Mouse (Mus musculus): ENCODE results near the gene Rnf141. TPM values are rescaled to one million over a fixed set of nuclear protein-coding genes. Genes with fewer than 3 reads are reported as not detected.

Gene Rnf141
- polyA plus RNA-seq, 1 experiment, result 76.4 TPM

DNA sequence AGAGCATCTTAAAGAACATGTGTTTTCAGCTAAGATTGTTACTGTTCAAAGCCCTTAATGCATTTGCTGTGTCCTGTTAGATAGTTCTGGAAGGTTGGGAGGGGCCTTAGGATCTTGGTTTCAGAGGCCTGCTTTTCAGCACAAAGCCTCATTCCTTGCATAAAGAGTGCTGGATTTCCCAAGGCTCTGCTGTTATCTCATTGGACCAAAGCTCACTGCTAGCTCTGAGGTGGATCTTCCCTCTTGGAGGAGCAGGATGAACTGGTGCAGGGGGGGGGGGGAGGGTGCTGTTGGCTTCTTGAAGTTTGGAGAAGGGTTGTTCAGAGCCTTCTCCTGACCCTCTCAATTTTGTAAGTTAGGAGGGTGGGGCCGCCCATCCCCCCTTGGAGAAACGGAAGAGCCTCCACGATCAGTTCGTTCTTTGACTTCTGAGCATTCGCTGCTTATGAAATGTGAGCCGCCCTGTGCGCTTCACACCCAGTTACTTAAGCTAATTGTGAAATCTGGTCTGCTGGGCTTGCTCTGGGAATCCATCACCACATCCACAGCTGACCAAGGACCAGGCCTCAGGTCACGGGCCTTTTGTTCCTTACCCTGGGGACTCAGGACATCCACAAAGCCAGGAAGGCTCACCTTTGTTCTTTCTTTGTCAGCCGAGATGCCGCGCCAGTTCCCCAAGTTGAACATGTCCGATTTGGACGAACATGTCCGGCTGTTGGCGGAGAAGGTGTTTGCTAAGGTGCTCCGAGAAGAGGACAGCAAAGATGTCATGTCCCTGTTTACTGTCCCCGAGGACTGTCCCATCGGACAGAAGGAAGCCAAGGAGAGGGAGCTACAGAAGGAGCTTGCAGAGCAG is 66.9 kb downstream of the Rnf141 start:
- no peaks in the 10 kb centered on the region for H3K27me3 ChIP-seq (ENCODE audit: control insufficient read depth, insufficient read depth, low read length)
- H3K27ac ChIP-seq (ENCODE audit: control insufficient read depth, insufficient read depth, low read depth, low read length), result no peak overlapping the region
- H3K4me3 ChIP-seq (ENCODE audit: control insufficient read depth, low read depth, low read length), result no peak overlapping the region
- TF ChIP-seq POLR2A (IDR thresholded peaks at IDR 0.05; ENCODE audit: control insufficient read depth, low read depth, low read length) (no peak), CTCF (IDR thresholded peaks at IDR 0.05; ENCODE audit: control insufficient read depth, insufficient read depth, insufficient replicate concordance, low read depth, low read length) (no peak)
- H3K4me1 ChIP-seq (ENCODE audit: control insufficient read depth, insufficient read depth, low read length), result no peaks in the 10 kb centered on the region
- no peaks in the 10 kb centered on the region for H3K36me3 ChIP-seq (ENCODE audit: control insufficient read depth, insufficient read depth, low read length)

DNA sequence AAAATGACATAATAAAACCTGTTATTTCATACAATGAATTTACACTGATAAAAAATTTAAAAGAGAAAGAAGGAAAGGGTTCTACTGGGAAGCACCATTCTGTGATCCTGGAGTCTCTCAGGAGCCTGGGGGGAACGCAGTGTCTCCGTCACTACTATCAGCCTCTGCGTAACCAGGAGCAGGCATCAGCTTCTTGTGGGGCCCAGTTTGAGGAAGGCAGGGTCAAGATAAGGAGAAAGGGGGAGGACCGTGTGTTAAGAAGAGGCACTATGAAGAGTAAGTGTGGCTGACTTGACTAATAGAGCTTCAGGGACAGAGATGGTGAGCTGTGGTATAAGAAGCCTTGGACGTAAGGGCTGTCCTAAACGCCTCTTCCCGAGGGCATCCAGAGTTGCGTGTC is 69.6 kb downstream of the Rnf141 start:
- no peaks in the 10 kb centered on the region for H3K4me1 ChIP-seq (ENCODE audit: control insufficient read depth, insufficient read depth, low read length)
- no peaks in the 10 kb centered on the region for H3K36me3 ChIP-seq (ENCODE audit: control insufficient read depth, insufficient read depth, low read length)
- no peak overlapping the region for H3K27ac ChIP-seq (ENCODE audit: control insufficient read depth, insufficient read depth, low read depth, low read length)
- no peaks in the 10 kb centered on the region for H3K27me3 ChIP-seq (ENCODE audit: control insufficient read depth, insufficient read depth, low read length)
- no peak overlapping the region for H3K4me3 ChIP-seq (ENCODE audit: control insufficient read depth, low read depth, low read length)
- TF ChIP-seq CTCF (IDR thresholded peaks at IDR 0.05; ENCODE audit: control insufficient read depth, insufficient read depth, insufficient replicate concordance, low read depth, low read length), result no peak
- TF ChIP-seq POLR2A (IDR thresholded peaks at IDR 0.05; ENCODE audit: control insufficient read depth, low read depth, low read length), result no peak

DNA sequence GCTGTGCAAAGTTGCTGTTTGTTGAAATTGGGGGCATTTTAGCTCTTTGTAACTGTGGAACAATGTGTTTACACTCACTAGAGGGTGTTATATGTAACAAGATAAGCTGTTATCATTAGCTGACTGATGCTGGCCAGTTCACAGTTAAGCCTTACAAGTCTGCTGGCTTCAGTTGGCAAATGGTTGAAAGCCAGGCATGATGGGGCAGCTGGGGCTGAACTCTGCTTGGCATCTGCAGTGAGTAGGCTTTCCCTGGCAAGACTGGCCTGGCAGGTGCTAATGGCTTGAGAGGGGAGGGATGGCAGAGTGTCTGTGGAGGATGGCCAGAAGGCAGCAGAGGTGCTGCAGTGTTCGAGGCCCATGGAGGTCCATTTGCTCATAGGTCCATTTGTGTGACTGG is 70.2 kb downstream of the Rnf141 start:
- Histone ChIP-seq H3K27ac (ENCODE audit: control insufficient read depth, insufficient read depth, low read depth, low read length) (no peak overlapping the region), H3K4me1 (ENCODE audit: control insufficient read depth, insufficient read depth, low read length) (peaks cover under 1% of the 10 kb centered on the region; the same call in 1 of the 2 replicates), H3K4me3 (ENCODE audit: control insufficient read depth, low read depth, low read length) (no peak overlapping the region)

DNA sequence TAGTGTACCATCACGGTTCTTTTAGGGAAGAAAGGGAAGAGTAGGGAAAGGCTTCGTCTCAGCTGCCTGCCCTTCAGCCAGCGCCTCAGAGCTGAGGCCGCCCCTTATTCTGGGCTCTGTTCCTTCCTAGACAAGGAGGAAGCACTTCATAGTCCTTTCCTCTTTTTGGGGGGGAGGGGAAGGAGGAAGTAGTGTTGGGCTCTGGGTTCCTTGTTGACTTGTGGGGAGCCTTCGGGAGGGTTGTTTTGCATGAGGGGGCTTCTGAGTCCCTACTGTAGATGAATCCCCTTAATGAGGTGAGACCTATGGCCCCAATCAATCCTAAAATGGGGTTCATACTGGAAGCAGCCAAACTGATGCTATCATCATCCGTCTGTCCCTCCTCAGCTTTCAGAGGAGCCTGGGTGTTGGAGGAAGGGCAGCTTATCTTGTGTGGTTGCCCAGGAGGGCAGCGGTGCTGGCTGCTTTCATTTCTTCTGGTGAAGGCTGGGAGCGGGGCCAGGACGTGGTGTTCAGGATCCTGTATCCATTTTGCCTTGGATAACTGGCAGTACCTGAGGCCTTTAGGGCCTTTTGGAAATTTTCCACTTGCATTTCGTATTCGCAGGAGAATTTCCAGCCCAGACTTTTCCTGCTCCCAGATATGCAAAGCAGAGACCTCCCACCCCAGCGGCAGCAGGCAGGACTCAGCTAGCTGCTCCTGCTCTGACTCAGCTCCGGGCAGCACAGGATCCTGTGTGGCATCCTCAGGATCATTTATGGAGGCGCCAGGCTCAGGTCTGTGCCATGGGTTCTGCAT is 70.9 kb downstream of the Rnf141 start:
- peak overlapping the region; percentile 63; the same call in 1 of the 2 replicates for H3K27ac ChIP-seq (ENCODE audit: control insufficient read depth, insufficient read depth, low read depth, low read length)
- no peaks in the 10 kb centered on the region for H3K27me3 ChIP-seq (ENCODE audit: control insufficient read depth, insufficient read depth, low read length)
- H3K4me3 ChIP-seq (ENCODE audit: control insufficient read depth, low read depth, low read length), result no peak overlapping the region
- H3K36me3 ChIP-seq (ENCODE audit: control insufficient read depth, insufficient read depth, low read length), result no peaks in the 10 kb centered on the region
- H3K4me1 ChIP-seq (ENCODE audit: control insufficient read depth, insufficient read depth, low read length), result peaks cover 6% of the 10 kb centered on the region
- TF ChIP-seq POLR2A (IDR thresholded peaks at IDR 0.05; ENCODE audit: control insufficient read depth, low read depth, low read length) (no peak), CTCF (IDR thresholded peaks at IDR 0.05; ENCODE audit: control insufficient read depth, insufficient read depth, insufficient replicate concordance, low read depth, low read length) (no peak)

More for the DNA sequence above, 70.2 kb downstream of the Rnf141 start:
- Histone ChIP-seq H3K27me3 (ENCODE audit: control insufficient read depth, insufficient read depth, low read length) (no peaks in the 10 kb centered on the region), H3K36me3 (ENCODE audit: control insufficient read depth, insufficient read depth, low read length) (no peaks in the 10 kb centered on the region)
- no peak for TF ChIP-seq CTCF (IDR thresholded peaks at IDR 0.05; ENCODE audit: control insufficient read depth, insufficient read depth, insufficient replicate concordance, low read depth, low read length)

DNA sequence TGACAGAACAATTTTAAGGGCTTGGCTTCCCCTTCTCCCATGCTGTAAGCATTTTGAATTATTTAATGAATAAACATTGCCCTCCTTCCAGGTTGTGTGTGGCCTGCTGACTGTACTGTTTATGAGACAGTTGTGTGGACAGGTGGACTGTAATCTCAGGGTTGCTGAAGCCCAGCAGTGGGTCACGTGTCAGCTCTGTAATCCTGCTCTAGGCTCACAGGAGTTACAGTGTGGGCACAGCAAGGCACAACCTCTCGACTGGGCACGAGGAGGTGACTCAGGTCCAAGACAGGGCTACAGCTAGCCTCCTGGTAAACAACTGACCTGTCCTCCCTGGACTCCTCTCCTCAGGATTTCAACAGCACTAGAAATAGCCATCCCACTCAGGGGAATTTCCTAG is 71.9 kb downstream of the Rnf141 start:
- no peaks in the 10 kb centered on the region for H3K27me3 ChIP-seq (ENCODE audit: control insufficient read depth, insufficient read depth, low read length)
- no peak for TF ChIP-seq POLR2A (IDR thresholded peaks at IDR 0.05; ENCODE audit: control insufficient read depth, low read depth, low read length)
- TF ChIP-seq CTCF (IDR thresholded peaks at IDR 0.05; ENCODE audit: control insufficient read depth, insufficient read depth, insufficient replicate concordance, low read depth, low read length), result no peak

DNA sequence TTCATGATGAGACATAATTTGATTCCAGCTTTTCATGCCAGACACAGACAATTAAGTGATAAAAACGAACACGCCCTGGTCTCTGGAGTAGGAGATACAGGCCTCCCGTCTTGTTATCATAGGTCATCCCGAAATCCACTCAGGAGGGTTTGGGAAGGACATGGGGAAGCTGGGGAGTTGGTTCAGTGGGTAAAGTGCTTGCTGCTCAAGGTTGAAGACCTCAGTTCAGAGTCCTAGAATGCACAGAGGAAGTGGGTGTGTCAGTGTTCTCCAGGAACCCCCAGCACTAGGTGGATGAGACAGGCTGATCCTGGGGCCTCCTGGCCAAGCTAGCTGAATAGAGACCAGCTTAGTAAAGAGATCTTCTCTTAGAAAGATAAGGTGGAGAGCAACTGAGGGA is 73.3 kb downstream of the Rnf141 start:
- H3K4me1 ChIP-seq (ENCODE audit: control insufficient read depth, insufficient read depth, low read length), result peaks cover 10% of the 10 kb centered on the region
- H3K27ac ChIP-seq (ENCODE audit: control insufficient read depth, insufficient read depth, low read depth, low read length), result no peak overlapping the region
- H3K36me3 ChIP-seq (ENCODE audit: control insufficient read depth, insufficient read depth, low read length), result no peaks in the 10 kb centered on the region
- TF ChIP-seq POLR2A (IDR thresholded peaks at IDR 0.05; ENCODE audit: control insufficient read depth, low read depth, low read length), result no peak
- no peak overlapping the region for H3K4me3 ChIP-seq (ENCODE audit: control insufficient read depth, low read depth, low read length)
- no peaks in the 10 kb centered on the region for H3K27me3 ChIP-seq (ENCODE audit: control insufficient read depth, insufficient read depth, low read length)

More for the DNA sequence above, 71.9 kb downstream of the Rnf141 start:
- H3K27ac ChIP-seq (ENCODE audit: control insufficient read depth, insufficient read depth, low read depth, low read length), result no peak overlapping the region
- H3K4me1 ChIP-seq (ENCODE audit: control insufficient read depth, insufficient read depth, low read length), result peaks cover 10% of the 10 kb centered on the region
- no peak overlapping the region for H3K4me3 ChIP-seq (ENCODE audit: control insufficient read depth, low read depth, low read length)
- H3K36me3 ChIP-seq (ENCODE audit: control insufficient read depth, insufficient read depth, low read length), result no peaks in the 10 kb centered on the region

DNA sequence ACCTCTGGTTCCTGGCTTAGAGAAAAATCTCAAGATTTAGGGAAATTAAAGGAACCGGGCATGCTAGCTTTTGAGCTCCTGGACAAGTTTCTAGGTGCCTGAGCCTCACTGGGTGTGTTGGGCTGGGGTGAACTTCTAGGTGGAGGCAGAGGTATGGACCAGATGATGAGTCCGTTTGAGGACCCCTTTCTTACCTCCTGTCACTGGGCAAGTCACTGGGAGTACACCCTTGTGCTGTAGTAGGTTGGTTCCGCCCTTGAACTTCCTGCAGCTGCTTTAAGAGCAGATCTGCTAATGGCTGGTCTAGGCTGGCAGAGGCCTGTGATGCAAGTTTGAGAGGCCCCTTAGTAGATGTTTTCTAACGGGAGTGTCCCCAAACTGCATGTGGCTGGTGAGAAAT is 75.2 kb downstream of the Rnf141 start:
- H3K27ac ChIP-seq (ENCODE audit: control insufficient read depth, insufficient read depth, low read depth, low read length), result no peak overlapping the region
- H3K4me1 ChIP-seq (ENCODE audit: control insufficient read depth, insufficient read depth, low read length), result peaks cover 10% of the 10 kb centered on the region
- no peaks in the 10 kb centered on the region for H3K27me3 ChIP-seq (ENCODE audit: control insufficient read depth, insufficient read depth, low read length)
- no peaks in the 10 kb centered on the region for H3K36me3 ChIP-seq (ENCODE audit: control insufficient read depth, insufficient read depth, low read length)
- peak overlapping the region; percentile 44 for H3K4me3 ChIP-seq (ENCODE audit: control insufficient read depth, low read depth, low read length)
- TF ChIP-seq CTCF (IDR thresholded peaks at IDR 0.05; ENCODE audit: control insufficient read depth, insufficient read depth, insufficient replicate concordance, low read depth, low read length), result no peak
- no peak for TF ChIP-seq POLR2A (IDR thresholded peaks at IDR 0.05; ENCODE audit: control insufficient read depth, low read depth, low read length)
